Mouse (Mus musculus): ENCODE results near the gene Gm10197. TPM values are rescaled to one million over a fixed set of nuclear protein-coding genes. Genes with fewer than 3 reads are reported as not detected.

The Gm10197 gene
- polyA plus RNA-seq, 1 experiment from 2014 or later = not detected

DNA sequence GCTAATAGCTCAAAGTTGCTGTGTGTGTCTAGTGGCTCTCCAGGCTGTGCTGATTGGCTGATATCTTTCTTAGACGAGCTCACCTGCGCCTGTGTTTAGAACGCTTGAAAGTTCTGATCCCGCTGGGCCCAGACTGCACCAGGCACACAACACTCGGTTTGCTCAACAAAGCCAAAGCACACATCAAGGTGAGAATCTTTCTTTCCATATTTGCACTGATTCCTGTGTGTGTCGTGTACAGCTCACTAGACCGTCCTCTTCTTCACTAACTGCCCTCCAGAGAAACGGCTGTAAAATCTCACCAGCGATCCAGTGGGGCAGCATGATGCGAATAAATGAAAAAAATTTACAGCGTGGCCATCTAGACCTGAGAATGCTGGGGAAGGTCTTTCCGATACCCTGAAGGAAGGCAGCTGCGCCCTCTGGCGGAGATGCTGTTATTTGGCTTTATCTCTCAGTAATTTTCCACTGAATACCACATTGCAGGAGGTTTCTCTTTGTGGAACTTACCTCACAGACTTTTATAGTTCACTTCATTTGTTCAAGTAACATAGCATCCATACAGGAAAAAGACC, 2.0 kb downstream of the Gm10197 start:
- Histone ChIP-seq H3K9me3 (no peaks in the 10 kb centered on the region), H3K4me3 (no peak overlapping the region), H3K27me3 (no peaks in the 10 kb centered on the region), H3K9ac (no peak overlapping the region), H3K27ac (no peak overlapping the region), H3K4me2 (no peak overlapping the region), H3K4me1 (peaks cover 18% of the 10 kb centered on the region), H3K36me3 (peaks cover 30% of the 10 kb centered on the region)
- ATAC-seq (ENCODE audit: insufficient number of reproducible peaks, insufficient read depth, low FRiP score, low TSS enrichment, low read depth) = 0 out of 2 replicates have a peak, but pooled peaks have one; percentile 40
- 34% methylated on average over 14 of the region's 14 CpGs for WGBS

GRCm38 (mm10) chr19:53366881-53367280, 4.7 kb downstream of the Gm10197 start:
- H3K4me2 ChIP-seq = no peak overlapping the region
- no peak overlapping the region for H3K27ac ChIP-seq
- 87% methylated on average over 7 of the region's 7 CpGs for WGBS
- peaks cover 13% of the 10 kb centered on the region for H3K36me3 ChIP-seq
- no peak overlapping the region for H3K9ac ChIP-seq
- no peaks in the 10 kb centered on the region for H3K9me3 ChIP-seq
- ATAC-seq (ENCODE audit: insufficient number of reproducible peaks, insufficient read depth, low FRiP score, low TSS enrichment, low read depth) = no peak
- no peak overlapping the region for H3K4me3 ChIP-seq
- H3K4me1 ChIP-seq = peaks cover 22% of the 10 kb centered on the region
- no peaks in the 10 kb centered on the region for H3K27me3 ChIP-seq

DNA sequence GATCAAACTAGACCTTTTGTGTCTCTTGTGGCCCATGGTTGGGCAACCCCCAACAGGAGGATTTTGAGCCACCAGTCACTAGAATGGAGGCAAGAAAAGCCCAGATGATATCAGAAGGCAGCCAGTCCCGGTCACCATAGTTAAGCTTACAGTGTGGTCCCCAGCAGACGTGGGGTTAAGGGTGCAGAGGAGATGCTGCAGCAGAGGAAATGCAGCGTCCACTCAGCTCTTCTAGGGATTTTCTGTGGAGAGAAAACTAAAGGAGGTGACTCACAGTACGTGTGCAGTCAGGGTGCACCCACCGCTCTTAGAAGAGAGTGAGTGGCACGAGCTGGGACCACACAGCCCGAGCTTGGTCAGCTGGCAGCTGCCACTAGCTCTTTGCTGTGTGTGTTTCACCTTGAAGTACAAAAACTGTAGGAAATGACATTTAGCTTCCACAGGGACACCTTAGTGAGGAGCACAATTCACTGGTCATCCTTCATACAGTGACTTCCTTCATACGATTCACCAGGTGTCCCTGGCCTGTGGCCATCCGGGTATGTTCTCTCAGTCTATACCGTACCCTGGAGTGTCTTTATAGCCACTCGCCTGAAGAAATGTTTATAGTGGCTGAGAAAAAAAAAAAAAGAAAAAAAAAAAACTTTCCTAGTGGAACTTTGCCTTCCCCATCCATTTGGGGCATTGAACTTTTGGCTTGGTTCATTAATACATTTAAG, 5.3 kb downstream of the Gm10197 start:
- 81% methylated on average over 11 of the region's 11 CpGs for WGBS
- Histone ChIP-seq H3K27me3 (no peaks in the 10 kb centered on the region), H3K36me3 (peaks cover 7% of the 10 kb centered on the region; the same call in 1 of the 2 replicates), H3K27ac (no peak overlapping the region), H3K9ac (no peak overlapping the region), H3K4me3 (no peak overlapping the region), H3K9me3 (no peaks in the 10 kb centered on the region), H3K4me2 (no peak overlapping the region), H3K4me1 (peaks cover 25% of the 10 kb centered on the region)
- no peak for ATAC-seq (ENCODE audit: insufficient number of reproducible peaks, insufficient read depth, low FRiP score, low TSS enrichment, low read depth)

DNA sequence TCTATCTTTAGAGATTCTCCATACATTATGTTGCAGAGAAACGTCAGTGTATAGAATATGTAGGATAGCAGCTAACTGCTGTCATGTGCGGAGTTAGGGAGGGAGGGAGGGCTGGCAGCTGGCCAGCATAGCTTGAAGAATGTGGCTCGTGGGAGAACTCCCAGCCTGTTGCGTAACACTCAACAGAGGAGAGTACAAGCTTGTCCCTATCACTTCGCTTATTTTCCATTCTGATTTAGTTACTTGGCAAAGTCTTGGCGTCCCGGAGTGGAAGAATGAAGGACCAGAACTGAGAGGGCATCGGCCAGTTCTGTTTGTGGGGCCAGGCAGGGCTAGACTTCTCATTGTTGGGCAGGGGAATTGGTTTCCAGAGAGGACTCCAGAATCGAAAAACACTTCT, 6.6 kb downstream of the Gm10197 start:
- Histone ChIP-seq H3K27me3 (no peaks in the 10 kb centered on the region), H3K9ac (no peak overlapping the region), H3K4me2 (peak overlapping the region; percentile 50), H3K9me3 (no peaks in the 10 kb centered on the region), H3K4me3 (peak overlapping the region; percentile 14; the same call in 1 of the 2 replicates), H3K27ac (peak overlapping the region; percentile 81), H3K36me3 (no peaks in the 10 kb centered on the region), H3K4me1 (peaks cover 38% of the 10 kb centered on the region)
- no peak for ATAC-seq (ENCODE audit: insufficient number of reproducible peaks, insufficient read depth, low FRiP score, low TSS enrichment, low read depth)
- WGBS = 20% methylated on average over 9 of the region's 9 CpGs

GRCm38 (mm10) chr19:53364551-53364950, 7.0 kb downstream of the Gm10197 start:
- H3K4me1 ChIP-seq = peaks cover 41% of the 10 kb centered on the region
- no peak for ATAC-seq (ENCODE audit: insufficient number of reproducible peaks, insufficient read depth, low FRiP score, low TSS enrichment, low read depth)
- no peaks in the 10 kb centered on the region for H3K9me3 ChIP-seq
- WGBS = 77% methylated on average over 2 of the region's 2 CpGs
- peak overlapping the region; percentile 39; the same call in 1 of the 2 replicates for H3K27ac ChIP-seq
- peak overlapping the region; percentile 50 for H3K4me2 ChIP-seq
- no peak overlapping the region for H3K4me3 ChIP-seq
- no peak overlapping the region for H3K9ac ChIP-seq
- H3K27me3 ChIP-seq = no peaks in the 10 kb centered on the region
- H3K36me3 ChIP-seq = no peaks in the 10 kb centered on the region

DNA sequence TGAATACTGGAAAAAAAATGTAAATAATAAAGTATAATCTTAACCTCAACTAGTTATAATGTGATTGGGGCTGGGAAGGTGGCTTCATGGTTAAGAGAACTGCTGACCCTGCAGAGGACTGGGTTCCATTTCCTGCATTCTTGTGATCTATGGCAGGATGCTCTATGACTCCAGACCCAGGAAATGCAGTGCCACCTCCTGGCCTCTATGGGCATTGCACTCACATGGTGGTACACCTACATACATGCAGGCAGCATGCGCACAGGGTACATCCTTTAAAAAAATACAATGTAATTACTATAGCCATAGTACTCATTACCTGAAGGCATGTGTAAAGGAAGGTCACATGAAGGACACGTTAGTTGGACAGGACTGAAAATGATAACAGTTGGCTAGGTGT, 8.6 kb downstream of the Gm10197 start:
- Histone ChIP-seq H3K4me2 (no peak overlapping the region), H3K27me3 (no peaks in the 10 kb centered on the region), H3K27ac (no peak overlapping the region), H3K36me3 (no peaks in the 10 kb centered on the region), H3K4me3 (no peak overlapping the region), H3K4me1 (peaks cover 45% of the 10 kb centered on the region), H3K9ac (no peak overlapping the region), H3K9me3 (no peaks in the 10 kb centered on the region)
- ATAC-seq (ENCODE audit: insufficient number of reproducible peaks, insufficient read depth, low FRiP score, low TSS enrichment, low read depth) = no peak
- 48% methylated on average over 2 of the region's 2 CpGs for WGBS

DNA sequence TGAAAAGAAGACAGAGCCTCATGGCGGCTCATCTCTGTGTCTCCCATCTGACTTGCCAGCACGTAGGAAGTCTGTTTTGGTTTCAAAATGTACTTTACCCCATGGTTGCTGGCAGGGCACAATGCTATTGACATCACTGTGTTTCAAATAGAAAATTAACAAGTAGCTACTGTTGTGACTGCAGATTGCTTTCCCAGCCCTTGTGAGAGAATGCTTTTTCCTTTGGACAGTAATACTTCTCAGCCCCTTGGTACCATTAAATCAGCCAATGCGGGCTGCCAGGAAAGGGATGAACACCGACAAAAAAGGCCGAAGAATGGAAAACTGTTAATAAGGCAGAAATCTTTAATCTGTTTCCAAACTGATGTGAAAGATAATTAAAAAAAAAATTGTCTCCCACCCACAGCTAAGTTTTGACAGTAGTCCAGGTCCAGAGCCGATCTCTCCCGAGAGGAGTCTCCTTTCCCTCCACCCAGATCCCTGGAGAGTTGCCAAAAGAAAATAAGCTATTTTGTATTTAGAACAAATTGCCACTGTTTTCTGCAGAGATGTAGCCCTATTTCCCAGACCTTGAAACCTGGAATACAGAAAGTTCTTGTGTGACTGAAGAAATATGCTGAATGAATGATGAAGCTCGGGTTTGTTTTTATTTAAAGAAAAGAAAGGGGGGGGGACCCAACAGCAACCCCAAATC, 11.2 kb downstream of the Gm10197 start:
- WGBS = 61% methylated on average over 8 of the region's 8 CpGs
- Histone ChIP-seq H3K27ac (0 out of 2 replicates have a peak overlapping the region, but pooled peaks have one; percentile 12), H3K27me3 (no peaks in the 10 kb centered on the region), H3K9me3 (no peaks in the 10 kb centered on the region), H3K4me2 (no peak overlapping the region), H3K4me1 (peaks cover 39% of the 10 kb centered on the region), H3K9ac (no peak overlapping the region), H3K4me3 (no peak overlapping the region), H3K36me3 (no peaks in the 10 kb centered on the region)
- ATAC-seq (ENCODE audit: insufficient number of reproducible peaks, insufficient read depth, low FRiP score, low TSS enrichment, low read depth) = no peak

DNA sequence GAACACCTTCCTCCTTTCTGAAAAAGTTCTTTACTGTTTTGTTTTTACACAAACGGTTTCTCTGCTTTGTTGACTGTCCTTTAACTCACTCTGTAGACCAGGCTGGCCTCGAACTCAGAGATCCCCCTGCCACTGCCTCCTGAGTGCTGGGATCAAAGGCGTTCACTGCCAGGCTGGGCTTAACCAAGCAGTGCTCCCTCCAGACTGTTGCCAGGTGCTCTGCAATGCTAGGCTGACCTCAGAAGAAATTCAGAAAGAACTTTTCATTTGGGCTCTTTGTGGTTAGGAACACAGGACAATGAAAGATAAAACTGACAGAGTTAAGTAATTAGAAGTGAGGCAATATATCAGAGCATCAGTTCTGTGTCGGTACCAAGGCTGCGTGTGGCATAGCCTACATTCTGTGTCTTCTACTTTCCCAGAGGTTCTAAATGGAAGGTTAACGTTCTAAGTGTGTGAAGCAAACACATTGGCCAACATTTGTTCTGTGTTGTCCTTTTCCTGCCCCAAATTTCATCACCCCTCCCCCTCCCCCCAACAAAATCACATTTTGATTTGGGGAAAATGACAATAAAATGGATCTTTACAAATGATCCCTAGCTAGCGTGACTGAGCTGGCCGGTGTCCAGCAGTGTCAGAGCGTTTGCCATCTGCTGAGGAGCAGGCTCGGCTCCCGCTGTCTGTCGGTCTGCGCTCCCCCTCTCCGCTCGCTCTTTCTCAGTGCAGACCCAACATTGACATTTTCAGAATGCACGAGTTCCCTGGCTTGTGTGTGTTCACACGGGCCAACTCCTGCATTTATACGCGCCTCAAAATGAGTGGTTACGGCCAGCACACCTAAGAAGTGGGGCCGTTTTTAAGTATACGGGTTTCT, 12.2 kb downstream of the Gm10197 start:
- 0 out of 2 replicates have a peak overlapping the region, but pooled peaks have one; percentile 12 for H3K27ac ChIP-seq
- H3K27me3 ChIP-seq = no peaks in the 10 kb centered on the region
- ATAC-seq (ENCODE audit: insufficient number of reproducible peaks, insufficient read depth, low FRiP score, low TSS enrichment, low read depth) = no peak
- H3K36me3 ChIP-seq = no peaks in the 10 kb centered on the region
- H3K4me3 ChIP-seq = no peak overlapping the region
- peaks cover 35% of the 10 kb centered on the region for H3K4me1 ChIP-seq
- no peaks in the 10 kb centered on the region for H3K9me3 ChIP-seq
- H3K4me2 ChIP-seq = peak overlapping the region; percentile 5; the same call in 1 of the 2 replicates
- 66% methylated on average over 22 of the region's 22 CpGs for WGBS
- H3K9ac ChIP-seq = no peak overlapping the region

DNA sequence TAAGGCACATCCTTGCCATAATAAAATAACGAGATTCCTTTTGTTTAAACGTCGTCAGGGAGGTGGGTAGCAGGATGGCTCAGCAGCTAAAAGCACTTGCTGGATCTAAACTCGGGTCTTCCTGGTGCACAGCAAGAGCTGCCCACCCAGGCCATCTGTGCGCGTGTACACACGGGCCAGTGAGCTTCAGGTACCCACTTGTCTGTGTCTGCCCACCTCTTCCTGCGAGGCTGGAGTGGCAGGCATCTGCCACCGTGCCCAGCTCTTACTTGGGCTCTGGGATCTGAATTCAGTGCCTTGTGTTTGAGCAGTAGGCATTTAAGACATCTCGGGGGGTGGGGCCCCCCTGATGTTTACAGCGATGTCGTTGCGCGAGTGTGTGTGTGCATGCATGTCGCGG, 16.5 kb downstream of the Gm10197 start:
- no peak overlapping the region for H3K9ac ChIP-seq
- no peaks in the 10 kb centered on the region for H3K9me3 ChIP-seq
- WGBS = 85% methylated on average over 16 of the region's 16 CpGs
- no peak overlapping the region for H3K4me3 ChIP-seq
- peaks cover 8% of the 10 kb centered on the region for H3K36me3 ChIP-seq
- ATAC-seq (ENCODE audit: insufficient number of reproducible peaks, insufficient read depth, low FRiP score, low TSS enrichment, low read depth) = no peak
- H3K4me1 ChIP-seq = peaks cover 18% of the 10 kb centered on the region
- H3K27me3 ChIP-seq = no peaks in the 10 kb centered on the region
- no peak overlapping the region for H3K4me2 ChIP-seq
- no peak overlapping the region for H3K27ac ChIP-seq

DNA sequence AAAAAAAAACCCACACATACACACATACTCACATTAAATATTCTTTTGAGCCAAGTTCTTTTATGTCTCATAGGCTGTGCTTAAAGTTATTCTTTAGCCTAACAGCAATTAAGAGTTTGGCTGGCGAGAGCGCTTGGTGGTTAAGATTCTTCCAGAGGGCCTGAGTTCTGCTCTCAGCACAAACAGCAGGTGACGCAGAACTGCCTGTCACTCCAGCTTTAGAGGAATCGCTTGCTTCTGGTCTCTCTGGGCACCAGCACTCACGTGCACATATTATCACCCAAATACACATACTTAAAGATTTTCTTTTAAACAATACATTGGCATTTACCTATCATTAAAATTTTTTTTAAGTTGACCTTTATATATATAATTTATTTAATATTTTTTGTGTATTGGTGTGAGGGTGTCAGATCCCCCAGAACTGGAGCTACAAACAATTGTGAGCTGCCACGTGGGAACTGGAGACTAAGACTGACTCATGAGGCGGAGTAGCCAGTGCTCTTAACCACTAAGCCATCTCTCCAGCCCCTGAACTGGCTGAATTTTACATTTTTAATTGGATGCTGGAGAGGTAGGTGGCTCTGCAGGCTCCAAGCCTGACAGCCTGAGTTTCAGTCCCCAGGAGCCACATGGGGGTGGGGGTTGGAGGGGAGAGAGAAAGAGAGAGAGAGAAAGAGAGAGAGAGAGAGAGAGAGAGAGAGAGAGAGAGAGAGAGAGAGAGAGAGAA, 17.1 kb downstream of the Gm10197 start:
- no peak overlapping the region for H3K4me3 ChIP-seq
- ATAC-seq (ENCODE audit: insufficient number of reproducible peaks, insufficient read depth, low FRiP score, low TSS enrichment, low read depth) = no peak

More for the DNA sequence above, 17.1 kb downstream of the Gm10197 start:
- Histone ChIP-seq H3K4me1 (peaks cover 12% of the 10 kb centered on the region), H3K27ac (no peak overlapping the region), H3K4me2 (no peak overlapping the region), H3K9me3 (no peaks in the 10 kb centered on the region), H3K9ac (no peak overlapping the region), H3K27me3 (no peaks in the 10 kb centered on the region), H3K36me3 (peaks cover 13% of the 10 kb centered on the region)
- 71% methylated on average over 7 of the region's 7 CpGs for WGBS

Measured in embryonic facial prominence, embryonic 13.5 days (tissue).